Mouse (Mus musculus) megakaryocyte, embryonic 14.5 days (primary cell): ENCODE data around the gene Tmem208.

Experiments used
- FLI1 ChIP-seq: IDR thresholded peaks from 2 replicates; pipeline ENCODE4 v1.6.1; 2012; ENCODE audit warnings: low read length, inconsistent platforms, mixed read lengths
- GATA1 ChIP-seq: IDR thresholded peaks from 3 replicates; pipeline ENCODE4 v1.6.1; 2012; ENCODE audit warnings: mixed read lengths, low read length, inconsistent platforms, borderline replicate concordance

GRCm38 (mm10) chr8:105290554-105291314, 35.4 kb upstream of the Tmem208 start:
- TF ChIP-seq GATA1, result no peak
- TF ChIP-seq FLI1, result no peak
